Mouse (Mus musculus) small intestine, adult 2 months (tissue): ENCODE results near the gene Stat1. TPM values are rescaled to one million over a fixed set of nuclear protein-coding genes. Genes with fewer than 3 reads are reported as not detected.

ENCODE experiments used
- H3K27ac ChIP-seq: fragments of 200-500 bp; 2 replicates; pipeline ENCODE4 v1.5.1; 2012; ENCODE audit warnings: low read depth, low read length, control low read depth, inconsistent platforms; ENCODE audit not compliant: insufficient read depth
- H3K27me3 ChIP-seq: fragments of 200-500 bp; 2 replicates; pipeline ENCODE4 v1.6.1; 2012; ENCODE audit warnings: mild to moderate bottlenecking, moderate library complexity, low read length, inconsistent platforms; ENCODE audit not compliant: control insufficient read depth, insufficient read depth
- H3K36me3 ChIP-seq: fragments of 200-500 bp; 2 replicates; pipeline ENCODE4 v1.6.1; 2012; ENCODE audit warnings: mild to moderate bottlenecking, low read length, control low read depth, inconsistent platforms; ENCODE audit not compliant: control insufficient read depth, insufficient read depth
- H3K4me1 ChIP-seq: fragments of 200-500 bp; 2 replicates; pipeline ENCODE4 v1.6.1; 2012; ENCODE audit warnings: low read length, inconsistent platforms, mixed read lengths; ENCODE audit not compliant: control insufficient read depth, insufficient read depth, insufficient read length
- H3K4me3 ChIP-seq: fragments of 200-500 bp; 2 replicates; pipeline ENCODE4 v1.5.1; 2012; ENCODE audit warnings: low read depth, mild to moderate bottlenecking, control low read depth, inconsistent platforms, low read length, moderate library complexity
- CTCF ChIP-seq: fragments of 200-500 bp; IDR thresholded peaks from 2 replicates; pipeline ENCODE4 v1.5.1; 2012; ENCODE audit warnings: low read depth, mild to moderate bottlenecking, control low read depth, inconsistent platforms, low read length, moderate library complexity, mixed read lengths; ENCODE audit not compliant: insufficient replicate concordance, insufficient read length; ENCODE audit errors: extremely low read depth
- POLR2A ChIP-seq: fragments of 200-500 bp; IDR thresholded peaks from 2 replicates; pipeline ENCODE4 v1.6.1; 2012; ENCODE audit warnings: low read depth, mild to moderate bottlenecking, control low read depth, inconsistent platforms, low read length, moderate library complexity
- WGBS: fragments of 180-500 bp; shearing (Covaris S2); methylation state at CpG from one replicate; pipeline ENCODE4 v1.1.7; 2018; 5-methylcytosine and 5-hydroxymethylcytosine counted together
- polyA plus RNA-seq: library from polyadenylated mRNA; depleted of rRNA; stranded (reverse); fragments of >200 nt; gene quantifications from 2 replicates; pipeline ENCODE4 v1.2.3, GENCODE M21; 2012

The Stat1 gene
- polyA plus RNA-seq, 1 experiment, result 87.0 TPM

- 37% methylated on average over 6 of the region's 6 CpGs for WGBS
- no peak overlapping the region for H3K27ac ChIP-seq
- H3K4me1 ChIP-seq, result no peaks in the 10 kb centered on the region
- H3K36me3 ChIP-seq, result no peaks in the 10 kb centered on the region
- H3K27me3 ChIP-seq, result no peaks in the 10 kb centered on the region
- TF ChIP-seq POLR2A (no peak), CTCF (peak; percentile 59; the same call in 1 of the 2 replicates)
- H3K4me3 ChIP-seq, result 0 out of 2 replicates have a peak overlapping the region, but pooled peaks have one; percentile 15
Measured at GRCm38 (mm10) chr1:52100496-52100895, 18.7 kb upstream of the Stat1 start.

GRCm38 (mm10) chr1:52102795-52103194 is 16.4 kb upstream of the Stat1 start:
- H3K27me3 ChIP-seq, result no peaks in the 10 kb centered on the region
- WGBS, result 74% methylated on average over 8 of the region's 8 CpGs
- no peak for TF ChIP-seq CTCF
- TF ChIP-seq POLR2A, result no peak

GRCm38 (mm10) chr1:52107206-52107605 is 12.0 kb upstream of the Stat1 start:
- H3K4me3 ChIP-seq, result no peak overlapping the region
- 57% methylated on average over 11 of the region's 11 CpGs for WGBS
- no peak overlapping the region for H3K27ac ChIP-seq
- no peaks in the 10 kb centered on the region for H3K27me3 ChIP-seq
- no peaks in the 10 kb centered on the region for H3K4me1 ChIP-seq
- no peaks in the 10 kb centered on the region for H3K36me3 ChIP-seq
- TF ChIP-seq CTCF (no peak), POLR2A (no peak)

More at GRCm38 (mm10) chr1:52102795-52103194, 16.4 kb upstream of the Stat1 start:
- H3K27ac ChIP-seq, result no peak overlapping the region
- H3K4me1 ChIP-seq, result no peaks in the 10 kb centered on the region
- H3K4me3 ChIP-seq, result no peak overlapping the region
- no peaks in the 10 kb centered on the region for H3K36me3 ChIP-seq

- TF ChIP-seq POLR2A (no peak), CTCF (no peak)
- peaks cover 3% of the 10 kb centered on the region; the same call in 1 of the 2 replicates for H3K4me1 ChIP-seq
- H3K27ac ChIP-seq, result no peak overlapping the region
- WGBS, result 66% methylated on average over 3 of the region's 3 CpGs
- no peaks in the 10 kb centered on the region for H3K27me3 ChIP-seq
- no peaks in the 10 kb centered on the region for H3K36me3 ChIP-seq
- H3K4me3 ChIP-seq, result no peak overlapping the region
Measured at GRCm38 (mm10) chr1:52111217-52111616, 8.0 kb upstream of the Stat1 start.

- H3K36me3 ChIP-seq, result no peaks in the 10 kb centered on the region
- H3K27ac ChIP-seq, result no peak overlapping the region
- TF ChIP-seq POLR2A (no peak), CTCF (no peak)
- no peak overlapping the region for H3K4me3 ChIP-seq
- H3K4me1 ChIP-seq, result peaks cover 5% of the 10 kb centered on the region; the same call in 1 of the 2 replicates
- no peaks in the 10 kb centered on the region for H3K27me3 ChIP-seq
- WGBS, result 63% methylated on average over 1 of the region's 1 CpGs
Measured at GRCm38 (mm10) chr1:52112301-52112700, 6.9 kb upstream of the Stat1 start.

- peaks cover 5% of the 10 kb centered on the region; the same call in 1 of the 2 replicates for H3K4me1 ChIP-seq
- peak overlapping the region; percentile 45 for H3K27ac ChIP-seq
- H3K4me3 ChIP-seq, result peak overlapping the region; percentile 58
- H3K36me3 ChIP-seq, result no peaks in the 10 kb centered on the region
- no peak for TF ChIP-seq CTCF
- TF ChIP-seq POLR2A, result no peak
- no peaks in the 10 kb centered on the region for H3K27me3 ChIP-seq
- WGBS, result 19% methylated on average over 7 of the region's 7 CpGs
Measured at GRCm38 (mm10) chr1:52113067-52113665, 6.1 kb upstream of the Stat1 start.

- Histone ChIP-seq H3K27me3 (no peaks in the 10 kb centered on the region), H3K36me3 (no peaks in the 10 kb centered on the region), H3K27ac (peak overlapping the region; percentile 45), H3K4me3 (peak overlapping the region; percentile 58), H3K4me1 (peaks cover 8% of the 10 kb centered on the region; the same call in 1 of the 2 replicates)
- under 1% methylated on average over 32 of the region's 32 CpGs for WGBS
- TF ChIP-seq POLR2A, result peak; percentile 79
- TF ChIP-seq CTCF, result peak; percentile 96
Measured at GRCm38 (mm10) chr1:52113666-52114069, 5.6 kb upstream of the Stat1 start.

- Histone ChIP-seq H3K4me1 (peaks cover 8% of the 10 kb centered on the region; the same call in 1 of the 2 replicates), H3K27ac (peak overlapping the region; percentile 65), H3K4me3 (no peak overlapping the region), H3K36me3 (peaks cover 5% of the 10 kb centered on the region), H3K27me3 (no peaks in the 10 kb centered on the region)
- TF ChIP-seq CTCF (no peak), POLR2A (no peak)
- 62% methylated on average over 3 of the region's 3 CpGs for WGBS
Measured at GRCm38 (mm10) chr1:52116441-52116840, 2.8 kb upstream of the Stat1 start.
